ENCODE assay signal across 8 mouse cellular contexts in genomic region chr11:69398059-69398458, GRCm38 (mm10). TPM values are rescaled to one million over a fixed set of nuclear protein-coding genes. Genes with fewer than 3 reads are reported as not detected.
DNase-seq lines count a peak whose midpoint lies in the region; ATAC-seq and TF ChIP-seq lines count a peak whose summit lies in the region.

Tmem88 (minus strand) TSS chr11:69398234.

- peaks cover 17% of the 10 kb centered on the region for H3K4me1 ChIP-seq in thymus, adult 2 months (replicated peaks; ENCODE audit: control insufficient read depth, insufficient read depth, low read length)
- H3K4me1 ChIP-seq in embryonic facial prominence, embryonic 11.5 days (ENCODE audit: control insufficient read depth, insufficient read depth, low read length): peaks cover 10% of the 10 kb centered on the region
- H3K4me1 ChIP-seq in heart, embryonic 13.5 days: peaks cover 60% of the 10 kb centered on the region
- H3K4me1 ChIP-seq in kidney, postnatal 0 days (replicated peaks; ENCODE audit: insufficient read depth, low read length): peaks cover 13% of the 10 kb centered on the region; the same call in 1 of the 2 replicates

- no peak within 1 kb of the TSS for H3K4me3 ChIP-seq in thymus, adult 2 months (ENCODE audit: control insufficient read depth, insufficient read depth, low read length)
- H3K4me3 ChIP-seq in embryonic facial prominence, embryonic 11.5 days (ENCODE audit: low read depth, low read length): peak within 1 kb of the TSS; percentile 31
- peak within 1 kb of the TSS; percentile 78 for H3K4me3 ChIP-seq in heart, embryonic 13.5 days
- peak within 1 kb of the TSS; percentile 38 for H3K4me3 ChIP-seq in kidney, postnatal 0 days (replicated peaks; ENCODE audit: low read depth, low read length)

- peak within 1 kb of the TSS; percentile 63 for H3K4me2 ChIP-seq in embryonic facial prominence, embryonic 11.5 days (ENCODE audit: low read depth, low read length)
- H3K4me2 ChIP-seq in heart, embryonic 13.5 days: peak within 1 kb of the TSS; percentile 91
- H3K4me2 ChIP-seq in kidney, postnatal 0 days (ENCODE audit: low read length): peak within 1 kb of the TSS; percentile 73

- TF ChIP-seq POLR2A in thymus, adult 2 months (IDR thresholded peaks at IDR 0.05; ENCODE audit: control insufficient read depth, extremely low read depth, insufficient read depth, low read length, poor library complexity): no peak

- no peaks in the 10 kb centered on the region for H3K9me3 ChIP-seq in embryonic facial prominence, embryonic 11.5 days (replicated peaks; ENCODE audit: control insufficient read depth, low read length)
- H3K9me3 ChIP-seq in heart, embryonic 13.5 days: no peaks in the 10 kb centered on the region
- no peaks in the 10 kb centered on the region for H3K9me3 ChIP-seq in kidney, postnatal 0 days (replicated peaks; ENCODE audit: low read length)

- peak; percentile 40 for DNase-seq in thymus, postnatal 4 days
- no peak for DNase-seq in thymus, adult 2 months
- peak; percentile 70 for DNase-seq in embryonic facial prominence, embryonic 11.5 days (ENCODE audit: low spot score)
- DNase-seq in kidney, postnatal 0 days (ENCODE audit: low spot score): peak; percentile 47
- DNase-seq in lung, postnatal 4 days: peak; percentile 73 to 76

- no peak within 1 kb of the TSS for H3K27ac ChIP-seq in thymus, adult 2 months (ENCODE audit: control insufficient read depth, insufficient read depth, low read length)
- no peak within 1 kb of the TSS; the same call in 1 of the 2 replicates for H3K27ac ChIP-seq in embryonic facial prominence, embryonic 11.5 days (replicated peaks; ENCODE audit: low read depth, low read length)
- H3K27ac ChIP-seq in heart, embryonic 13.5 days (replicated peaks): peak within 1 kb of the TSS; percentile 98
- H3K27ac ChIP-seq in kidney, postnatal 0 days: peak within 1 kb of the TSS; percentile 97

- H3K36me3 ChIP-seq in thymus, adult 2 months (ENCODE audit: control insufficient read depth, insufficient read depth, low read length): peaks cover 25% of the 10 kb centered on the region
- H3K36me3 ChIP-seq in embryonic facial prominence, embryonic 11.5 days (replicated peaks; ENCODE audit: control insufficient read depth, insufficient read depth, low read depth, low read length): peaks cover 6% of the 10 kb centered on the region
- peaks cover 41% of the 10 kb centered on the region for H3K36me3 ChIP-seq in heart, embryonic 13.5 days
- peaks cover 25% of the 10 kb centered on the region for H3K36me3 ChIP-seq in kidney, postnatal 0 days (ENCODE audit: insufficient read depth, low read length)

- H3K9ac ChIP-seq in embryonic facial prominence, embryonic 11.5 days (replicated peaks; ENCODE audit: low read length): peak within 1 kb of the TSS; percentile 60
- peak within 1 kb of the TSS; percentile 95 for H3K9ac ChIP-seq in heart, embryonic 13.5 days
- H3K9ac ChIP-seq in kidney, postnatal 0 days (ENCODE audit: low read depth, low read length): peak within 1 kb of the TSS; percentile 86

- no peaks in the 10 kb centered on the region for H3K27me3 ChIP-seq in thymus, adult 2 months (ENCODE audit: control insufficient read depth, insufficient read depth, low read length)
- no peaks in the 10 kb centered on the region for H3K27me3 ChIP-seq in embryonic facial prominence, embryonic 11.5 days (ENCODE audit: control insufficient read depth, insufficient read depth, low read length)
- 0 out of 2 replicates have a peak, but pooled peaks cover 4% of the 10 kb centered on the region for H3K27me3 ChIP-seq in heart, embryonic 13.5 days (replicated peaks)
- H3K27me3 ChIP-seq in kidney, postnatal 0 days (ENCODE audit: insufficient read depth, low read length): no peaks in the 10 kb centered on the region

- 79% methylated on average over 16 of the region's 16 CpGs for WGBS in thymus, adult 2 months
- WGBS in embryonic facial prominence, embryonic 11.5 days: 4% methylated on average over 15 of the region's 16 CpGs
- 3% methylated on average over 15 of the region's 16 CpGs for WGBS in heart, embryonic 13.5 days
- WGBS in kidney, postnatal 0 days: 19% methylated on average over 16 of the region's 16 CpGs

- no peak for ATAC-seq in embryonic facial prominence, embryonic 11.5 days (replicated peaks; ENCODE audit: insufficient number of reproducible peaks, low FRiP score, low TSS enrichment, low read depth)
- no peak for ATAC-seq in heart, embryonic 13.5 days (ENCODE audit: extremely low read depth, insufficient number of reproducible peaks, low FRiP score, low TSS enrichment)
- no peak for ATAC-seq in kidney, postnatal 0 days (replicated peaks; ENCODE audit: low FRiP score, low read depth)
- ATAC-seq in megakaryocyte progenitor cell, adult 5-6 weeks (replicated peaks; ENCODE audit: poor library complexity): no peak
- no peak for ATAC-seq in granulocyte monocyte progenitor cell, adult 5-6 weeks (replicated peaks; ENCODE audit: poor library complexity, severe bottlenecking)

- no peak for TF ChIP-seq CTCF in thymus, adult 2 months (IDR thresholded peaks at IDR 0.05; ENCODE audit: borderline replicate concordance, control insufficient read depth, extremely low read depth, insufficient read depth, low read length, poor library complexity)
- TF ChIP-seq CTCF in kidney, postnatal 0 days (IDR thresholded peaks at IDR 0.05; ENCODE audit: low read depth): no peak

RNA-seq across cellular contexts. Expression of gene Tmem88, which starts in this region (rescaled TPM):
- polyA plus RNA-seq in thymus, adult 2 months (2012; rRNA removed): 7.3 and 9.3 TPM in 2 replicates
- polyA plus RNA-seq in embryonic facial prominence, embryonic 11.5 days (2014; fragmentation: Nextera tagmentation; extraction: Ambion mirVana): 13.6 and 18.1 TPM in 2 replicates
- 40.0 and 40.5 TPM in 2 replicates for polyA plus RNA-seq in heart, embryonic 13.5 days (2015; fragmentation: Nextera tagmentation; extraction: Ambion mirVana)
- 55.5 and 61.3 TPM in 2 replicates for polyA plus RNA-seq in kidney, postnatal 0 days (2015; fragmentation: Nextera tagmentation; extraction: Ambion mirVana)
- total RNA-seq in megakaryocyte progenitor cell, adult 5-6 weeks (2015): 0.07 and 0.42 TPM in 2 replicates
- 0.12 TPM in 1 of 2 replicates, not detected in the other for total RNA-seq in megakaryocyte progenitor cell, adult 5-6 weeks (2017)
- total RNA-seq in granulocyte monocyte progenitor cell, adult 5-6 weeks (2014; fragmentation: Nextera tagmentation): not detected in 2 replicates
- total RNA-seq in granulocyte monocyte progenitor cell, adult 5-6 weeks (2017): 0.56 TPM in 1 of 2 replicates, not detected in the other

Comparison
In these comparisons a context has a peak if more than half of its experiments do, and no peak if none do; other contexts are left out.
1. H3K27ac ChIP-seq: peak in heart, embryonic 13.5 days (single experiment) and kidney, postnatal 0 days (single experiment); none in thymus, adult 2 months (single experiment) and embryonic facial prominence, embryonic 11.5 days (single experiment).
2. Peak in every context shown above with its lines, with median percentiles within 50 percentile points of each other: H3K4me2 ChIP-seq and H3K9ac ChIP-seq.